Mouse (Mus musculus): ENCODE data around the gene Nphs2.

Nphs2 gene

GRCm38 (mm10) chr1:156365740-156366139, 55.2 kb downstream of the Nphs2 start, which contains the start of gene Gm2000:
Gm2000 (plus strand) TSS chr1:156366040.
- DNase-seq (ENCODE audit: low spot score) = no peak
